Mouse (Mus musculus) E14TG2a.4 (cell line): ENCODE measurements around the gene Rabep1.

ENCODE experiments used
- CTCF ChIP-seq: conservative IDR thresholded peaks from 2 replicates; pipeline ENCODE4 v1.5.1; 2014; ENCODE audit warnings: low read length
- NANOG ChIP-seq: IDR thresholded peaks from 2 replicates; pipeline ENCODE4 v1.6.1; 2014; ENCODE audit warnings: borderline replicate concordance, low read length, mixed read lengths
- POU5F1 ChIP-seq: IDR thresholded peaks from 2 replicates; pipeline ENCODE4 v1.6.1; 2014; ENCODE audit warnings: low read length, borderline replicate concordance

- no peak for TF ChIP-seq CTCF
- TF ChIP-seq POU5F1: no peak
- TF ChIP-seq NANOG: no peak
Observed at GRCm38 (mm10) chr11:70811041-70811440, 33.5 kb upstream of the Rabep1 start.
